Mouse (Mus musculus) thymus, adult 2 months (tissue): ENCODE measurements around the gene Pim3.

Experiments
- CTCF ChIP-seq: fragments of 200-500 bp; IDR thresholded peaks from 2 replicates; pipeline ENCODE4 v1.5.1; 2012; ENCODE audit warnings: mild to moderate bottlenecking, control low read depth, low read length, moderate library complexity, borderline replicate concordance; ENCODE audit not compliant: control insufficient read depth, poor library complexity, insufficient read depth; ENCODE audit errors: extremely low read depth
- POLR2A ChIP-seq: fragments of 200-500 bp; IDR thresholded peaks from 2 replicates; pipeline ENCODE4 v1.6.1; 2012; ENCODE audit warnings: mild to moderate bottlenecking, low read length, control low read depth, moderate library complexity; ENCODE audit not compliant: control insufficient read depth, poor library complexity, insufficient read depth; ENCODE audit errors: extremely low read depth

GRCm38 (mm10) chr15:88848661-88849060 lies 13.3 kb upstream of the Pim3 start:
- no peak for TF ChIP-seq CTCF
- no peak for TF ChIP-seq POLR2A
